Mouse (Mus musculus) testis, adult 2 months (tissue): ENCODE measurements around the gene Klf13.

Experiments
- CTCF ChIP-seq: fragments of 200-500 bp; IDR thresholded peaks from 2 replicates; pipeline ENCODE4 v1.5.1; 2012; ENCODE audit warnings: low read depth, mild to moderate bottlenecking, inconsistent platforms, low read length, moderate library complexity; ENCODE audit not compliant: control insufficient read depth, insufficient read depth, insufficient replicate concordance
- POLR2A ChIP-seq: fragments of 200-500 bp; IDR thresholded peaks from 2 replicates; pipeline ENCODE4 v1.6.1; 2012; ENCODE audit warnings: low read depth, mild to moderate bottlenecking, inconsistent platforms, low read length, moderate library complexity; ENCODE audit not compliant: control insufficient read depth

GRCm38 (mm10) chr7:63913724-63914692, 24.7 kb downstream of the Klf13 start:
- TF ChIP-seq CTCF (no peak), POLR2A (no peak)
